Mouse (Mus musculus) hindbrain, embryonic 15.5 days (tissue): Measurements from ENCODE around the gene Trip11. TPM values are rescaled to one million over a fixed set of nuclear protein-coding genes. Genes with fewer than 3 reads are reported as not detected.
A peak's percentile ranks its signal among the peaks of the same experiment; 100 is the strongest.

Experiments
- ATAC-seq: fragments of 200-750 bp; cut with Nextera tagmentation; 2 replicates; pipeline ENCODE4 v1.8.0; 2017; ENCODE audit warnings: low read depth, moderate number of reproducible peaks, moderate TSS enrichment; ENCODE audit not compliant: low FRiP score
- H3K27ac ChIP-seq: fragments of 300-500 bp; sonication (generic); replicated peaks from 2 replicates; pipeline ENCODE4 v1.5.1; 2015; ENCODE audit warnings: mild to moderate bottlenecking, inconsistent platforms
- H3K27me3 ChIP-seq: fragments of 300-500 bp; sonication (generic); 2 replicates; pipeline ENCODE4 v1.6.1; 2015; ENCODE audit warnings: control low read depth, inconsistent platforms
- H3K36me3 ChIP-seq: fragments of 300-500 bp; sonication (generic); 2 replicates; pipeline ENCODE4 v1.6.1; 2015; ENCODE audit warnings: control low read depth, inconsistent platforms
- H3K4me1 ChIP-seq: fragments of 300-500 bp; sonication (generic); replicated peaks from 2 replicates; pipeline ENCODE4 v1.6.1; 2015; ENCODE audit warnings: control low read depth, inconsistent platforms
- H3K4me2 ChIP-seq: fragments of 300-500 bp; sonication (generic); 2 replicates; pipeline ENCODE4 v1.6.1; 2015; ENCODE audit warnings: moderate library complexity, mild to moderate bottlenecking, inconsistent platforms
- H3K4me3 ChIP-seq: fragments of 300-500 bp; sonication (generic); 2 replicates; pipeline ENCODE4 v1.5.1; 2015; ENCODE audit warnings: mild to moderate bottlenecking, inconsistent platforms
- H3K9ac ChIP-seq: fragments of 300-500 bp; sonication (generic); 2 replicates; pipeline ENCODE4 v1.6.1; 2015; ENCODE audit warnings: inconsistent platforms
- H3K9me3 ChIP-seq: fragments of 300-500 bp; sonication (generic); 2 replicates; pipeline ENCODE4 v1.6.1; 2016; ENCODE audit warnings: control low read depth, inconsistent platforms
- WGBS: fragments of 180-500 bp; shearing (Covaris S2); methylation state at CpG from one replicate; pipeline ENCODE4 v1.1.7; 2015; 5-methylcytosine and 5-hydroxymethylcytosine counted together
- polyA plus RNA-seq: library from polyadenylated mRNA; unstranded; fragments of >200 nt; fragmentation: Nextera tagmentation; extraction: Ambion mirVana; gene quantifications from 2 replicates; pipeline ENCODE4 v1.2.1, GENCODE M21; 2015

The Trip11 gene
- polyA plus RNA-seq, 1 experiment from 2014 or later = 20.9 TPM

- no peaks in the 10 kb centered on the region for H3K27me3 ChIP-seq
- H3K9me3 ChIP-seq = no peaks in the 10 kb centered on the region
- H3K36me3 ChIP-seq = peaks cover 46% of the 10 kb centered on the region
- H3K4me3 ChIP-seq = no peak overlapping the region
- 87% methylated on average over 6 of the region's 6 CpGs for WGBS
- H3K27ac ChIP-seq = no peak overlapping the region
- H3K9ac ChIP-seq = no peak overlapping the region
- no peak for ATAC-seq
- H3K4me2 ChIP-seq = no peak overlapping the region
- no peaks in the 10 kb centered on the region for H3K4me1 ChIP-seq
Observed at GRCm38 (mm10) chr12:101922313-101922712, 9.2 kb upstream of the Trip11 start.

GRCm38 (mm10) chr12:101919847-101920246, 6.8 kb upstream of the Trip11 start:
- H3K36me3 ChIP-seq = peaks cover 24% of the 10 kb centered on the region
- H3K4me3 ChIP-seq = no peak overlapping the region
- 83% methylated on average over 3 of the region's 3 CpGs for WGBS
- no peak overlapping the region for H3K9ac ChIP-seq
- no peaks in the 10 kb centered on the region for H3K27me3 ChIP-seq
- H3K27ac ChIP-seq = no peak overlapping the region
- no peaks in the 10 kb centered on the region for H3K4me1 ChIP-seq
- H3K9me3 ChIP-seq = no peaks in the 10 kb centered on the region
- ATAC-seq = no peak
- H3K4me2 ChIP-seq = no peak overlapping the region

DNA sequence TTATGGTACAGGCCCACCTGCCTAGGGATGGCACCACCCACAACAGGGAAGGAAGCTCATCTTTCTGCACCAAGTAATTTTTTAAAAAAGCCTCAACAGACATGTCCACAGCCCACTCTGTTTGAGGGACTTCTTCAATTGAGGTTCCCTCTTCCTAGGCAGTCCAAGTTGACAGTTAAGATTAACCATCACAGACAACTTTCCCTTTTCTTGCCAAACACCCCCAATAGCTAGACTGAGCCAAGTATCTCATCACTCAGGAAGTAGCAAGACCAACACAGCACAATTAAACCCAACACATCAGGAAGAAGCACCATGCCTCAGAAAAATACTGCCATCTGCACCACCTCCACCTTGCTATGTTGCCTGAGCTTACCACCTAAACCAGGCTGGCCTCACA, 4.1 kb upstream of the Trip11 start:
- H3K9me3 ChIP-seq = no peaks in the 10 kb centered on the region
- no peak for ATAC-seq

DNA sequence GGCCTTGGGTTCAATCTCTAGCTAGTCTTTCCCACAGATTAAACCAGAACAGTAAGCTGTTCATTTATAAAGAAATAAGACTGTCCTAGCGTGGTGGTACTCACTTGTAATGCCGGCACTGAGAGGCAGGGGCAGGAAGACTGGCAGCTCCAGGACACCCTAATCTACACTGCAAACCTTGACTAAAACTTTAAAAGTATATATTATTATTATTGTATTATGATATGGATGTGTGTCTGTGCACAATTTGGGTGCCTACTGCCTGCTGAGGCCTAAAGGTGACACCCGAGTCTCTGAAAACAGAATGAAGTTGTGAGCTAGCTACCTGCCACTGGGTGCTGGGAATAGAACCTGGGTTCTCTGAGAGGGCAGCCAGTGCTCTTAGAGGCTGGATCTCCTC, 1.7 kb downstream of the Trip11 start:
- H3K27me3 ChIP-seq = no peaks in the 10 kb centered on the region
- H3K4me3 ChIP-seq = no peak overlapping the region
- H3K36me3 ChIP-seq = 0 out of 2 replicates have a peak, but pooled peaks cover 8% of the 10 kb centered on the region
- H3K9ac ChIP-seq = peak overlapping the region; percentile 11; the same call in 1 of the 2 replicates
- ATAC-seq = no peak
- no peaks in the 10 kb centered on the region for H3K9me3 ChIP-seq
- H3K4me2 ChIP-seq = peak overlapping the region; percentile 77
- peaks cover 26% of the 10 kb centered on the region for H3K4me1 ChIP-seq
- 84% methylated on average over 3 of the region's 3 CpGs for WGBS
- H3K27ac ChIP-seq = no peak overlapping the region

More for the DNA sequence above, 4.1 kb upstream of the Trip11 start:
- Histone ChIP-seq H3K4me1 (peaks cover 7% of the 10 kb centered on the region), H3K36me3 (peaks cover under 1% of the 10 kb centered on the region), H3K27ac (no peak overlapping the region), H3K27me3 (no peaks in the 10 kb centered on the region), H3K4me3 (no peak overlapping the region), H3K9ac (no peak overlapping the region), H3K4me2 (no peak overlapping the region)

- Histone ChIP-seq H3K36me3 (peaks cover 8% of the 10 kb centered on the region; the same call in 1 of the 2 replicates), H3K4me1 (peaks cover 26% of the 10 kb centered on the region), H3K27ac (no peak overlapping the region), H3K9me3 (no peaks in the 10 kb centered on the region), H3K4me2 (no peak overlapping the region), H3K9ac (no peak overlapping the region), H3K27me3 (no peaks in the 10 kb centered on the region), H3K4me3 (no peak overlapping the region)
- 89% methylated on average over 6 of the region's 6 CpGs for WGBS
- ATAC-seq = no peak
Observed at GRCm38 (mm10) chr12:101910360-101910759, 2.7 kb downstream of the Trip11 start.

DNA sequence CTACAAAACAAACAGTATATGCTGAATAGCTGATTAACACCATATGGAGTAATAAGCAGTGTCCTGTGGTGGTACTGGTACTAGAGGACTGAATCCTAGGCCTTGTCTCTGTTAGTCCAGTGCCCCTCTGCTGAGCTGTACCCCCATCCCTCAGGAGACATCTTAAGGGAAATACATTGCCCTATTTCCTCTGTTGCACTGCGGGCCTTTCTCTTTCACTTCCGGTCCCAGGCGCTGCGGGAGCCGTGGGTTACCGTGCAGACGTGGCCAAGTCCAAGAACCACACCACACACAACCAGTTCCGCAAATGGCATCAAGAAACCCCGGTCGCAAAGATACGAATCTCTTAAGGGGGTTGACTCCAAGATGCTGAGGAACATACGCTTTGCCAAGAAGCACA, 7.2 kb downstream of the Trip11 start:
- Histone ChIP-seq H3K9ac (no peak overlapping the region), H3K4me1 (peaks cover 6% of the 10 kb centered on the region; the same call in 1 of the 2 replicates), H3K4me3 (no peak overlapping the region), H3K27ac (no peak overlapping the region), H3K9me3 (no peaks in the 10 kb centered on the region), H3K27me3 (no peaks in the 10 kb centered on the region), H3K36me3 (peaks cover 8% of the 10 kb centered on the region; the same call in 1 of the 2 replicates), H3K4me2 (no peak overlapping the region)
- no peak for ATAC-seq
- WGBS = 94% methylated on average over 12 of the region's 12 CpGs

DNA sequence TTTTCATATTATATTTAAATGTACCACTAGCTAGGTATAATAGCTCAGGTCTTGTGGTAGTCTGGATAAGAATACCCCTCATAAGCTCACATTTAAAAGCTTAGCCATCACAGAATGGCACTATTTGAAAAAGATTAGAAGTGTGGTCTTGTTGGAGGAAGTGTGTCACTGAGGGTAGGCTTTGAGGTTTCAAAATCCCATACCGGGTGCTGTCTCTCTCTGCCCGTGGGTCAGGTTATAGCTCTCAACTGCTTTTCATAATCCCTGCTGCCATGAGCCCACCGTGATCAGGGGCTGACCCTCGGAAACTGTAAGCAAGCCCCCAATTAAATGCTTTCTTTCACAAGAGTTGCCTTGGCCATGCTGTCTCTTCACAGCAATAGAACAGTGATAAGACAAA, 8.2 kb downstream of the Trip11 start:
- peaks cover 8% of the 10 kb centered on the region; the same call in 1 of the 2 replicates for H3K36me3 ChIP-seq
- H3K27me3 ChIP-seq = no peaks in the 10 kb centered on the region
- no peak overlapping the region for H3K4me3 ChIP-seq
- H3K4me2 ChIP-seq = no peak overlapping the region
- 92% methylated on average over 4 of the region's 4 CpGs for WGBS
- H3K4me1 ChIP-seq = no peaks in the 10 kb centered on the region
- no peak overlapping the region for H3K27ac ChIP-seq
- H3K9me3 ChIP-seq = no peaks in the 10 kb centered on the region
- H3K9ac ChIP-seq = no peak overlapping the region
- ATAC-seq = no peak

DNA sequence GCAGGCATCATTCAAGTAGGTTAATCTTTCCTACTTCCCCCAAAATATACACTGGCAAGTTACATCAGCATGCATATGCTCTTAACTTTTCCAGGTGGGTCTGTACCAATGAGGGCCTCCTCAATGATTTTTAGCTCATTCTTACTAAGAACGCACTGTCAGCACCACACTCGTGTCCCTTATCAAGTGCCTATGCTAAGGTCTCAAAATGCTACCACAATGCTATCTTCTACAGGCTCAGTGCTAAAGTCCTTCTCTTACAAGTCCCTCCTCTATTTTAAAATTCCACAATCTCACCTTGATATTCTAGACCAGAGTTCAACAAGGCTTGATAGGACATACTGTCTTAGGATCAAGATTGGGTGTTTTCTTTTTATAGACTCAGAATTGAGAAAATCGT, 8.9 kb downstream of the Trip11 start:
- Histone ChIP-seq H3K9ac (no peak overlapping the region), H3K27me3 (no peaks in the 10 kb centered on the region), H3K4me1 (no peaks in the 10 kb centered on the region), H3K4me3 (no peak overlapping the region), H3K4me2 (no peak overlapping the region), H3K9me3 (no peaks in the 10 kb centered on the region), H3K27ac (no peak overlapping the region), H3K36me3 (peaks cover 8% of the 10 kb centered on the region; the same call in 1 of the 2 replicates)
- no peak for ATAC-seq
- WGBS = 93% methylated on average over 3 of the region's 3 CpGs

DNA sequence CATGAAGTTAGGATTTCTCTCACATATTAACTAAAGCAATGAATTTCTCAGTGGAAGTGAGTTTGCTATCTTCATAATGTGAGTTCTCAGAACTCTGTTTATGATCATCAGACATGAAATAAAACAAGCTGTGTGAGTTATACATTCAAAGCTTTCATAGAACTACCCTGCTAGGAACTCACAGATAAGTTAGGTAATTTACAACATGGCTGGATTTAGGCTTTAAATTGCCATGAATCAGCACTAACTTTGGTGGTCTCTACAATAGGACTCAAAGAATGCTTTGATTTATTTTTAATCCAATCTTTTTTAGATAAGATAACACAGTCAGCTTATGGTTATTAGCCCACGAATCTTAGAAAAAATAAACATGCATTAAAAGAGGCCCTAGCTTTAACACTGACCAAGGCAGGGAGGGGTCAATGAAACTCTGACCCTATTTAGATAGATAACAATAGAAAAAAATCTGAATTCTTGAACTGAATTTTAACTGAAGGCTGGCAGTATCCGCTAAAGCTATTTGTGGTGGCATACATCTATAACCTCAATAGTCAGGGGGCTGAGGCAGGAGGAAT, 13.3 kb downstream of the Trip11 start:
- no peak overlapping the region for H3K27ac ChIP-seq
- no peak for ATAC-seq
- no peaks in the 10 kb centered on the region for H3K9me3 ChIP-seq
- no peaks in the 10 kb centered on the region for H3K4me1 ChIP-seq
- H3K4me3 ChIP-seq = no peak overlapping the region
- peaks cover 6% of the 10 kb centered on the region; the same call in 1 of the 2 replicates for H3K36me3 ChIP-seq
- no peaks in the 10 kb centered on the region for H3K27me3 ChIP-seq
- no peak overlapping the region for H3K9ac ChIP-seq
- WGBS = 89% methylated on average over 2 of the region's 2 CpGs
- H3K4me2 ChIP-seq = no peak overlapping the region

DNA sequence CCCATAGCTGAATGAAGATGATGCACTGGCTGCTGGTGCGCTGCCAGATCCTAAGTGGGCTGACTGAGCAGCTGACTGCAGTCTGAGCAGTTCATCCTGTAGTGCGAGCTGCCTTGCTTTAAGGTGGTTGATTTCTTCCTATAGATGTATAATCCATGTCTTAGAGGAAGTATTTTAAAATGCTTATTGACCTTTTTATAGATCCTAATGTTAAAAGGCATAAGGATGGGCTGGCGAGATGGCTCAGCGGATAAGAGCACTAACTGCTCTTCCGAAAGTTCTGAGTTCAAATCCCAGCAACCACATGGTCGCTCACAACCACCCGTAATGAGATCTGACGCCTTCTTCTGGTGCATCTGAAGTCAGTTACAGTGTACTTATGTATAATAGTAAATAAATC, 14.1 kb downstream of the Trip11 start:
- Histone ChIP-seq H3K9ac (no peak overlapping the region), H3K27ac (no peak overlapping the region), H3K4me1 (no peaks in the 10 kb centered on the region), H3K4me3 (no peak overlapping the region), H3K36me3 (peaks cover 6% of the 10 kb centered on the region; the same call in 1 of the 2 replicates), H3K4me2 (no peak overlapping the region), H3K27me3 (no peaks in the 10 kb centered on the region), H3K9me3 (no peaks in the 10 kb centered on the region)
- 99% methylated on average over 8 of the region's 8 CpGs for WGBS
- no peak for ATAC-seq

- ATAC-seq = no peak
- H3K36me3 ChIP-seq = peaks cover 18% of the 10 kb centered on the region
- H3K4me2 ChIP-seq = no peak overlapping the region
- H3K4me1 ChIP-seq = no peaks in the 10 kb centered on the region
- no peak overlapping the region for H3K27ac ChIP-seq
- no peak overlapping the region for H3K4me3 ChIP-seq
- 85% methylated on average over 7 of the region's 7 CpGs for WGBS
- no peak overlapping the region for H3K9ac ChIP-seq
- H3K9me3 ChIP-seq = no peaks in the 10 kb centered on the region
- H3K27me3 ChIP-seq = no peaks in the 10 kb centered on the region
Observed at GRCm38 (mm10) chr12:101897113-101897512, 16.0 kb downstream of the Trip11 start.

DNA sequence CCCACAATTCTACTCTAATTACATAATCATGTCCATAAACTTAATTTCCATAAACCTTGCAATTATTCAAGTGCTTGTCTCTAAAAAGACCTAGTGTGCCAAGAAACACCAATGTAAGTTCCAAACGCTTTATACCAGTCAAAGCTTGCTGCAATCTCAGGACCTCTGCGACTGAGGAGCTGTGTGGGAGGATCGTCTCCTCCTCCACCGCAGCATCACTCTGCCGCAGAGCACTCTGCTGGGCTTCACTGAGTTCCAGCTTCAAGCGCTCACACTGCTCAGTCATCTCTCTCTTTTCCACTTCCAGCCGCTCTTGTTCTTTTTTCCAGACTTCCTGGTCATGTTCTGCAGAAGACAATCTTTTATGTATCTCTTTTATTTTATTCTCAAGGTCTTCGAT, 19.8 kb downstream of the Trip11 start:
- no peak overlapping the region for H3K4me3 ChIP-seq
- H3K4me2 ChIP-seq = no peak overlapping the region
- ATAC-seq = no peak
- H3K36me3 ChIP-seq = peaks cover 36% of the 10 kb centered on the region
- H3K4me1 ChIP-seq = no peaks in the 10 kb centered on the region
- H3K27me3 ChIP-seq = no peaks in the 10 kb centered on the region
- no peak overlapping the region for H3K9ac ChIP-seq
- H3K9me3 ChIP-seq = no peaks in the 10 kb centered on the region
- H3K27ac ChIP-seq = no peak overlapping the region
- 90% methylated on average over 8 of the region's 8 CpGs for WGBS

DNA sequence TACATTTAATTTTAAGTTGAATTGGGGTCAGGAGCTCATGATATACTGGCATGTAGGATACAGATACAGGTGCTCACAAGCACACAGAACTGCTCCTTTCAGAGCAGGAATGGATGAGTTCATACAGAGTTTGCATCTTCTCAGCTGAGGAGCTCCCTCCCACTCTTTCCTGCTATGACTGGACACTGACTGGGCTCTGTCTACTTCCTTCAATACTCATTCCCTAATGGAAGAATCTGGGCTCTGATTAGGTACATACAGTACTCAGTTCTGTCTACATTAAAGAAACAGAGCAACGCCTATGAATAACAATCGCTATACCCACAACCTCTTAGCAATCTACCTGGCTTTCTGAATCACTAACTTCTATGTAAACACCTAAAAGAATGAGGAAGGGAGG, 20.2 kb downstream of the Trip11 start:
- no peak overlapping the region for H3K4me2 ChIP-seq
- H3K27ac ChIP-seq = no peak overlapping the region
- H3K9me3 ChIP-seq = no peaks in the 10 kb centered on the region
- no peak overlapping the region for H3K4me3 ChIP-seq
- no peak for ATAC-seq
- H3K4me1 ChIP-seq = no peaks in the 10 kb centered on the region
- no peaks in the 10 kb centered on the region for H3K27me3 ChIP-seq
- H3K36me3 ChIP-seq = peaks cover 36% of the 10 kb centered on the region
- no peak overlapping the region for H3K9ac ChIP-seq
- WGBS = 97% methylated on average over 2 of the region's 2 CpGs
